ENCODE assay signal across 26 mouse cellular contexts in genomic region chr15:49043035-49043434, GRCm38 (mm10).
"Had no signal": no experiment of that assay in that cellular context is flagged by ENCODE, and none has a peak within 500 bp of the region (broad histone marks: within the 10 kb centered on the region; RNA-seq: fewer than 3 reads in every experiment).

No protein-coding gene starts in this region.

- H3K9ac ChIP-seq: heart, embryonic 12.5 days; hindbrain, embryonic 12.5 days; hindbrain, embryonic 14.5 days; intestine, embryonic 15.5 days; limb, embryonic 13.5 days; limb, embryonic 15.5 days; liver, embryonic 12.5 days; liver, embryonic 14.5 days had no signal

- H3K4me2 ChIP-seq: heart, embryonic 12.5 days; hindbrain, embryonic 12.5 days; hindbrain, embryonic 14.5 days; intestine, embryonic 15.5 days; limb, embryonic 13.5 days; limb, embryonic 15.5 days; liver, embryonic 12.5 days had no signal

- ATAC-seq: hindbrain, embryonic 16.5 days; inflammation-experienced regulatory T-cells, adult 6 months; intestine, embryonic 15.5 days; intestine, postnatal 0 days; liver, embryonic 12.5 days had no signal

- H3K36me3 ChIP-seq: heart, embryonic 10.5 days; heart, embryonic 12.5 days; hindbrain, embryonic 10.5 days; hindbrain, embryonic 12.5 days; intestine, embryonic 15.5 days; limb, embryonic 13.5 days; limb, embryonic 15.5 days; liver, embryonic 12.5 days had no signal

- H3K27me3 ChIP-seq: heart, embryonic 12.5 days; hindbrain, embryonic 12.5 days; intestine, embryonic 15.5 days; limb, embryonic 13.5 days; limb, embryonic 15.5 days; liver, embryonic 12.5 days had no signal

- DNase-seq: gastrocnemius, adult 2 months; gastrocnemius, postnatal 10 days; gastrocnemius, postnatal 25 days; heart, adult 18-20 months; heart, postnatal 10 days; heart, postnatal 4 days; kidney, adult 18-20 months; kidney, adult 8-10 months; kidney, postnatal 10 days; kidney, postnatal 25 days; kidney, postnatal 4 days; left cerebral cortex, postnatal 4 days had no signal

- H3K4me1 ChIP-seq: heart, embryonic 10.5 days; heart, embryonic 12.5 days; hindbrain, embryonic 10.5 days; hindbrain, embryonic 12.5 days; intestine, embryonic 15.5 days; limb, embryonic 13.5 days; limb, embryonic 15.5 days; liver, embryonic 12.5 days had no signal

- H3K4me3 ChIP-seq: gastrocnemius, adult 2 months; heart, embryonic 10.5 days; heart, embryonic 12.5 days; hindbrain, embryonic 10.5 days; hindbrain, embryonic 12.5 days; intestine, embryonic 15.5 days; layer of hippocampus, adult 2 months; limb, embryonic 13.5 days; limb, embryonic 15.5 days; liver, embryonic 12.5 days had no signal

- H3K27ac ChIP-seq: gastrocnemius, adult 2 months; heart, embryonic 10.5 days; hindbrain, embryonic 10.5 days; hindbrain, embryonic 12.5 days; hindbrain, embryonic 14.5 days; intestine, embryonic 15.5 days; layer of hippocampus, adult 2 months; limb, embryonic 13.5 days; limb, embryonic 15.5 days; liver, embryonic 12.5 days; liver, embryonic 14.5 days had no signal

- H3K9me3 ChIP-seq: hindbrain, embryonic 10.5 days; hindbrain, embryonic 12.5 days; intestine, embryonic 15.5 days; limb, embryonic 13.5 days; limb, embryonic 15.5 days; liver, embryonic 12.5 days had no signal
